Mouse (Mus musculus): ENCODE measurements at regions not wholly inside any gene's neighbourhood (a gene's known extent, or its start where the extent isn't known, plus 50 kb on each side); places are given as distances from the start of the nearest gene placed in this dataset.

DNA sequence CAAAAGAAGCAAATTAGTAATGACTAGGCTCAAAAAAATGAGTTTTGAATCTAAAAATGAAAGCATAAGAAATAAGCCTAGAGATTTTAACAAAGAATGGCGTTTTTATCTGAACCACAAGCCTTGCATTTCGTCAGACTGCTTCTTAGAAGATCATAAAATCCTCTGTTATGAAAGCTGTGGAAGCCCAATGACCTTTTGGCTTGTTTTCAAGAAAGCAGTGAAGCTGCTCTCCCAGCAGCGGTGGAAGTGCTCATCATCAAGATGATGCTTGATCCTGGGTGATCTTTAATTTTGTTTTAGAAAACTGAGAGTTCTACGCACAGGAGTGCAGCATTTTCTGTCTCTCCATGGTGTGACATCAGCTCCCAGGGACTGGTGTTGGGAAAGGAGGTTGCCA, 68.3 kb upstream of the Nrp1 start:
- no peak for DNase-seq (ENCODE audit: low spot score in 2 of 2)

DNA sequence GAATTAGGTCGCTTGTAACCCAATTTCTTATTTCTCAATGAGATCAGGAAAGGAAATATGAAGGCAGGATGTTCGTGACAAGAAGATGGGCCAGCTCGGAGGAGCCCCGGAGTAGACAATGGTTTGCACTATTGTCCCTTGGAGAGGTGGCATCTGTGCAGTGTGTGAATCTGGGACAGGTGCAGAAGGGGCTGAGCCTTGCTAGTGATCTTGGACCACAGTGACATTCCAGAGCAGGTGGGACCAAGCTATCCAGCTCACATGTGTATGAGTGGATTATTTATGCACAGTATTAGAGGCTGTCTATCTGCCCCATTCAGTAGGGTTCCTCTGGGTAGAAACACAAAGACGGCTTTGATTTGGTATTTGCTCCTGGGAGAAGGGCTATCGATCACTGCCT, 66.0 kb upstream of the Nrp1 start:
- DNase-seq (ENCODE audit: low spot score in 2 of 2): no peak

DNA sequence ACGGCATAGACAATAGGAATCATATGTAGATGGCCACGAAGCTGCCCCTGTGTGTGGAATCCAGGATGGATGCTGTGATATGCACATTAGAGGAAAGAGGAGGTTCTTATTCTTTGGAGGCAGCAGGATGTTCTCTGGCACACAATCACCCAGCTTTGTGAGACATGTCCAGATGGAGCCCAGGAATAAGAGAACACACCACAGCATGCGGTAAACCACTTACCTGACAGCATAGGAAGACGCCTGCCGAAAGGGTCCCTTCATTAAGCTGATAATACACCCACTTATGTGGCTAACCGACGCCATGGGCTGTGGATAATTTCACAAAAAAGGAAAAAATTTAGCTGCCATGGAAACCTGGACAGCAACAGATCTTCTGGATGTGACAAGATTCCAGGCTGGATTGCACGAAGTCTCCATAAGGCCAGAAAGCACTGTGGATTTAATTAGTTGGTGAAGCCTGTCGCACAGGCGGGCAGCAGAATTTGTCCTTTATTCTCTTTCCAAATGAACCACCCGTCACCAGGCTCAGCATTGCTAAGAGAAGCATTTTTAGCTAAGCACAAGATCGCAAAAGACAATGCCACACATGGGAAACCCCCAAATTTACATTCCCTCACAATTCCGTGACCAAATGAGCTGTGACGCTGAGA, 61.5 kb upstream of the Nrp1 start:
- no peak for DNase-seq (ENCODE audit: low spot score in 2 of 2)

DNA sequence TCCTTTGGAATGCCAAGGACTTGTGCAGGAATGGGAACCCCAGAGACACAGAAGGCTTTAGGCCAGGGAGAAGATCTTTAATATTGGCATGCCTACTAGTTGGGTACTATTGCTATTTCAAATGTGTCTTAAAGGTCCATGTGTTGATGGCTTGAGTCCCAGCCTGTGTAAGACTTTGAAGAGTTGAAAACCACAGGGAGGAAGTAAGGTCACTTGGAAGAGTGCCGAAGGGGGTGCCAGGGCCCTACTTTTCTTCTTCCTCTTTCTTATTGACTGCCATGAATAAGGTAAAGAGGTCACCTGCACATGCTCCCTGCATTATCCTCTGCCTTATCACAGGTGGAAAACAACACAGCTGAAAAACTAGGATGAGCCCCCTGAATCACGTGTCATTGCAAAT, 56.1 kb upstream of the Nrp1 start:
- no peak for DNase-seq (ENCODE audit: low spot score in 2 of 2)

Measured in thymus, postnatal 10 days (tissue).